Mouse (Mus musculus): ENCODE data around the gene Slc5a5.

DNA sequence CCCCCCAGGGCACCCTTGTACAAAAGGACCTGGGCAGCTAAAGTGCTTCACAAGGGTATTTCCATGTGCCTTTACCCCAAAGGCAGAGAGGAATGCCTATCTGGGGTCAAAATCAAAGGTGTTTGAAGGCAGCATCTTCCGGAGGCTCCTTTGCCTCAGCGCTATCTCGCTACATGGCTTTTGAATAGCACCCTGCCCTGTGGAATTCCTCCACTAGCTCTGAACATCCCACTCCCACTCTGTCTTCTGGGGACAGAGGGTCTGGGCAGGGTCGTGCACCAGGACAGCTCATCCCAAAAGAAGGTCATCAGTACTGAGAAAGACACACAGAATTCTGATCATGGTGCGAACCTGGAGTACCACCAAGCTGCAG is 23.4 kb downstream of the Slc5a5 start:
- TF ChIP-seq CTCF (IDR thresholded peaks at IDR 0.05; ENCODE audit: low read depth, low read length) (no peak), GATA1 (IDR thresholded peaks at IDR 0.05; ENCODE audit: borderline replicate concordance, low read length) (no peak), POLR2AphosphoS5 (IDR thresholded peaks at IDR 0.05; ENCODE audit: insufficient replicate concordance, low read depth, low read length) (no peak), TAL1 (conservative IDR thresholded peaks at IDR 0.05; ENCODE audit: low read depth, low read length) (no peak), GATA2 (IDR thresholded peaks at IDR 0.05; ENCODE audit: borderline replicate concordance, low read depth, low read length) (no peak)
